Mouse (Mus musculus): Measurements from ENCODE around the gene A630095N17Rik.

GRCm38 (mm10) chr1:75181377-75181870 lies 50.5 kb downstream of the A630095N17Rik start:
- TF ChIP-seq CTCF (IDR thresholded peaks at IDR 0.05; ENCODE audit: borderline replicate concordance, insufficient read depth, low read depth, low read length) (no peak), POLR2A (IDR thresholded peaks at IDR 0.05; ENCODE audit: borderline replicate concordance, insufficient read depth, low read length) (no peak)
